Mouse (Mus musculus): ENCODE results near the gene Tma7. TPM values are rescaled to one million over a fixed set of nuclear protein-coding genes. Genes with fewer than 3 reads are reported as not detected.

Tma7 gene
- polyA plus RNA-seq, 1 experiment from 2014 or later, result 706 TPM

GRCm38 (mm10) chr9:109102541-109102940 lies 20.2 kb upstream of the Tma7 start:
- no peak overlapping the region for H3K4me3 ChIP-seq
- peaks cover 38% of the 10 kb centered on the region for H3K4me1 ChIP-seq
- WGBS, result 95% methylated on average over 3 of the region's 3 CpGs
- ATAC-seq (ENCODE audit: insufficient number of reproducible peaks, insufficient read depth, low FRiP score, low TSS enrichment, low read depth), result no peak
- no peak overlapping the region for H3K4me2 ChIP-seq
- peaks cover 77% of the 10 kb centered on the region for H3K36me3 ChIP-seq
- no peak overlapping the region for H3K27ac ChIP-seq
- no peaks in the 10 kb centered on the region for H3K9me3 ChIP-seq
- 0 out of 2 replicates have a peak overlapping the region, but pooled peaks have one; percentile 6 for H3K9ac ChIP-seq
- no peaks in the 10 kb centered on the region for H3K27me3 ChIP-seq

- Histone ChIP-seq H3K4me3 (no peak overlapping the region), H3K27me3 (no peaks in the 10 kb centered on the region), H3K4me2 (no peak overlapping the region), H3K9me3 (no peaks in the 10 kb centered on the region), H3K4me1 (peaks cover 43% of the 10 kb centered on the region), H3K27ac (no peak overlapping the region), H3K9ac (no peak overlapping the region), H3K36me3 (peaks cover 76% of the 10 kb centered on the region)
- no peak for ATAC-seq (ENCODE audit: insufficient number of reproducible peaks, insufficient read depth, low FRiP score, low TSS enrichment, low read depth)
- 86% methylated on average over 5 of the region's 5 CpGs for WGBS
These were observed 19.6 kb upstream of the Tma7 start for GRCm38 (mm10) chr9:109101933-109102445.

GRCm38 (mm10) chr9:109100307-109100928 lies 18.0 kb upstream of the Tma7 start:
- Histone ChIP-seq H3K4me3 (no peak overlapping the region), H3K9me3 (no peaks in the 10 kb centered on the region), H3K36me3 (peaks cover 60% of the 10 kb centered on the region), H3K27me3 (no peaks in the 10 kb centered on the region), H3K4me1 (peaks cover 53% of the 10 kb centered on the region), H3K27ac (no peak overlapping the region), H3K9ac (no peak overlapping the region), H3K4me2 (no peak overlapping the region)
- ATAC-seq (ENCODE audit: insufficient number of reproducible peaks, insufficient read depth, low FRiP score, low TSS enrichment, low read depth), result no peak
- 87% methylated on average over 20 of the region's 20 CpGs for WGBS

GRCm38 (mm10) chr9:109098969-109099368 lies 16.6 kb upstream of the Tma7 start:
- no peaks in the 10 kb centered on the region for H3K27me3 ChIP-seq
- peaks cover 54% of the 10 kb centered on the region for H3K4me1 ChIP-seq
- peaks cover 46% of the 10 kb centered on the region for H3K36me3 ChIP-seq
- H3K4me2 ChIP-seq, result peak overlapping the region; percentile 81
- H3K9me3 ChIP-seq, result no peaks in the 10 kb centered on the region
- H3K9ac ChIP-seq, result peak overlapping the region; percentile 97; the same call in 1 of the 2 replicates
- 0 out of 2 replicates have a peak overlapping the region, but pooled peaks have one; percentile 2 for H3K4me3 ChIP-seq
- 72% methylated on average over 4 of the region's 6 CpGs for WGBS
- ATAC-seq (ENCODE audit: insufficient number of reproducible peaks, insufficient read depth, low FRiP score, low TSS enrichment, low read depth), result no peak
- peak overlapping the region; percentile 100 for H3K27ac ChIP-seq

GRCm38 (mm10) chr9:109098366-109098765 lies 16.0 kb upstream of the Tma7 start:
- 78% methylated on average over 8 of the region's 8 CpGs for WGBS
- peak overlapping the region; percentile 81 for H3K4me2 ChIP-seq
- H3K4me1 ChIP-seq, result peaks cover 59% of the 10 kb centered on the region
- H3K9ac ChIP-seq, result peak overlapping the region; percentile 97; the same call in 1 of the 2 replicates
- ATAC-seq (ENCODE audit: insufficient number of reproducible peaks, insufficient read depth, low FRiP score, low TSS enrichment, low read depth), result no peak
- H3K27me3 ChIP-seq, result no peaks in the 10 kb centered on the region
- no peaks in the 10 kb centered on the region for H3K9me3 ChIP-seq
- H3K4me3 ChIP-seq, result peak overlapping the region; percentile 71; the same call in 1 of the 2 replicates
- H3K27ac ChIP-seq, result peak overlapping the region; percentile 100
- H3K36me3 ChIP-seq, result peaks cover 40% of the 10 kb centered on the region

GRCm38 (mm10) chr9:109097831-109098230 lies 15.4 kb upstream of the Tma7 start:
- ATAC-seq (ENCODE audit: insufficient number of reproducible peaks, insufficient read depth, low FRiP score, low TSS enrichment, low read depth), result no peak
- peak overlapping the region; percentile 100 for H3K27ac ChIP-seq
- 33% methylated on average over 5 of the region's 5 CpGs for WGBS

GRCm38 (mm10) chr9:109097291-109097690 lies 14.9 kb upstream of the Tma7 start:
- ATAC-seq (ENCODE audit: insufficient number of reproducible peaks, insufficient read depth, low FRiP score, low TSS enrichment, low read depth), result no peak
- Histone ChIP-seq H3K9me3 (no peaks in the 10 kb centered on the region), H3K9ac (peak overlapping the region; percentile 97), H3K27ac (peak overlapping the region; percentile 100), H3K36me3 (peaks cover 35% of the 10 kb centered on the region), H3K4me2 (peak overlapping the region; percentile 81), H3K4me1 (peaks cover 68% of the 10 kb centered on the region), H3K4me3 (peak overlapping the region; percentile 71), H3K27me3 (no peaks in the 10 kb centered on the region)
- WGBS, result 30% methylated on average over 6 of the region's 6 CpGs

More at GRCm38 (mm10) chr9:109097831-109098230, 15.4 kb upstream of the Tma7 start:
- peak overlapping the region; percentile 97 for H3K9ac ChIP-seq
- H3K4me2 ChIP-seq, result peak overlapping the region; percentile 81
- H3K27me3 ChIP-seq, result no peaks in the 10 kb centered on the region
- H3K36me3 ChIP-seq, result peaks cover 36% of the 10 kb centered on the region
- H3K4me1 ChIP-seq, result peaks cover 64% of the 10 kb centered on the region
- H3K9me3 ChIP-seq, result no peaks in the 10 kb centered on the region
- H3K4me3 ChIP-seq, result peak overlapping the region; percentile 71

- no peak for ATAC-seq (ENCODE audit: insufficient number of reproducible peaks, insufficient read depth, low FRiP score, low TSS enrichment, low read depth)
- peak overlapping the region; percentile 81 for H3K4me2 ChIP-seq
- peaks cover 34% of the 10 kb centered on the region for H3K36me3 ChIP-seq
- H3K27me3 ChIP-seq, result no peaks in the 10 kb centered on the region
- H3K27ac ChIP-seq, result peak overlapping the region; percentile 100
- no peaks in the 10 kb centered on the region for H3K9me3 ChIP-seq
- WGBS, result 13% methylated on average over 6 of the region's 6 CpGs
- peak overlapping the region; percentile 71 for H3K4me3 ChIP-seq
- peak overlapping the region; percentile 97 for H3K9ac ChIP-seq
- H3K4me1 ChIP-seq, result peaks cover 66% of the 10 kb centered on the region
These were observed 14.5 kb upstream of the Tma7 start for GRCm38 (mm10) chr9:109096856-109097255.

- Histone ChIP-seq H3K36me3 (peaks cover 35% of the 10 kb centered on the region), H3K4me3 (peak overlapping the region; percentile 71), H3K9me3 (no peaks in the 10 kb centered on the region), H3K27ac (peak overlapping the region; percentile 100), H3K9ac (peak overlapping the region; percentile 97), H3K4me2 (peak overlapping the region; percentile 81), H3K27me3 (no peaks in the 10 kb centered on the region), H3K4me1 (peaks cover 62% of the 10 kb centered on the region)
- WGBS, result 18% methylated on average over 9 of the region's 9 CpGs
- ATAC-seq (ENCODE audit: insufficient number of reproducible peaks, insufficient read depth, low FRiP score, low TSS enrichment, low read depth), result no peak
These were observed 13.9 kb upstream of the Tma7 start for GRCm38 (mm10) chr9:109096251-109096661.

- Histone ChIP-seq H3K27me3 (no peaks in the 10 kb centered on the region), H3K9ac (peak within 1 kb of the TSS; percentile 97), H3K4me2 (peak within 1 kb of the TSS; percentile 81), H3K36me3 (peaks cover 36% of the 10 kb centered on the region), H3K4me3 (peak within 1 kb of the TSS; percentile 71), H3K27ac (peak within 1 kb of the TSS; percentile 100), H3K9me3 (no peaks in the 10 kb centered on the region), H3K4me1 (peaks cover 59% of the 10 kb centered on the region)
- ATAC-seq (ENCODE audit: insufficient number of reproducible peaks, insufficient read depth, low FRiP score, low TSS enrichment, low read depth), result peak; percentile 59
- under 1% methylated on average over 93 of the region's 102 CpGs for WGBS
These were observed 13.0 kb upstream of the Tma7 start, which contains the start of gene Plxnb1 for GRCm38 (mm10) chr9:109095137-109095982. TSS of gene Plxnb1 (plus strand) at chr9:109095389.

- 1% methylated on average over 21 of the region's 21 CpGs for WGBS
- Histone ChIP-seq H3K9ac (peak overlapping the region; percentile 97), H3K4me1 (peaks cover 59% of the 10 kb centered on the region), H3K36me3 (peaks cover 36% of the 10 kb centered on the region), H3K9me3 (no peaks in the 10 kb centered on the region), H3K27ac (peak overlapping the region; percentile 100), H3K4me3 (peak overlapping the region; percentile 71), H3K27me3 (no peaks in the 10 kb centered on the region), H3K4me2 (peak overlapping the region; percentile 81)
- ATAC-seq (ENCODE audit: insufficient number of reproducible peaks, insufficient read depth, low FRiP score, low TSS enrichment, low read depth), result peak; percentile 15
These were observed 12.3 kb upstream of the Tma7 start for GRCm38 (mm10) chr9:109094553-109095136.
